Mouse (Mus musculus) CH12.LX (cell line): ENCODE data around the gene Slc7a14. TPM values are rescaled to one million over a fixed set of nuclear protein-coding genes. Genes with fewer than 3 reads are reported as not detected.

Experiments
- DNase-seq: peaks from one replicate; pipeline ENCODE4 v3.0.0-alpha.2; 2013; ENCODE audit errors: extremely low read depth
- H3K27ac ChIP-seq: 2 replicates; pipeline ENCODE4 v1.5.1; 2012; ENCODE audit warnings: low read depth, mild to moderate bottlenecking, control low read depth, moderate library complexity; ENCODE audit not compliant: insufficient read depth
- H3K27me3 ChIP-seq: replicated peaks from 2 replicates; pipeline ENCODE3; 2012; ENCODE audit warnings: inconsistent platforms
- H3K36me3 ChIP-seq, 2 experiments: replicated peaks in 1 of 2; 2 replicates each; pipeline versions ENCODE3 to v1.6.1; 2012; ENCODE audit warnings: inconsistent platforms in 1 of 2, low read length in 1 of 2, mild to moderate bottlenecking in 1 of 2, mixed read lengths in 1 of 2, moderate library complexity in 1 of 2; ENCODE audit not compliant: control insufficient read depth in 1 of 2, insufficient read depth in 1 of 2
- H3K4me1 ChIP-seq, 2 experiments: 2 replicates each; pipeline ENCODE4 v1.6.1; 2012; ENCODE audit warnings: inconsistent platforms in 1 of 2, moderate library complexity in 1 of 2; ENCODE audit not compliant: insufficient read depth in 2 of 2, control insufficient read depth in 1 of 2
- H3K4me2 ChIP-seq: 2 replicates; pipeline ENCODE4 v1.6.1; 2012; ENCODE audit warnings: low read depth, mild to moderate bottlenecking, control low read depth; ENCODE audit not compliant: poor library complexity, insufficient read depth, severe bottlenecking
- H3K4me3 ChIP-seq, 3 experiments: fragments of 150-350 bp in 1 of 3; sonication (generic) in 1 of 3; replicated peaks in 1 of 3; 2 replicates each; pipeline versions ENCODE3 to v1.5.1; 2011 to 2012; ENCODE audit warnings: low read depth in 2 of 3, low read length in 2 of 3, mild to moderate bottlenecking in 2 of 3, moderate library complexity in 2 of 3, control low read depth in 1 of 3, improper control_type of control experiment in 1 of 3, inconsistent platforms in 1 of 3, mixed read lengths in 1 of 3; ENCODE audit not compliant: poor library complexity in 1 of 3
- H3K79me2 ChIP-seq: replicated peaks from 2 replicates; pipeline ENCODE4 v1.6.1; 2012; ENCODE audit warnings: mild to moderate bottlenecking, moderate library complexity; ENCODE audit not compliant: control insufficient read depth, poor library complexity, insufficient read depth, severe bottlenecking; ENCODE audit errors: extremely low read depth
- H3K9ac ChIP-seq: 2 replicates; pipeline ENCODE4 v1.6.1; 2012; ENCODE audit warnings: low read depth, mild to moderate bottlenecking, control low read depth, moderate library complexity; ENCODE audit not compliant: insufficient read depth
- H3K9me3 ChIP-seq: replicated peaks from 2 replicates; pipeline ENCODE3; 2012; ENCODE audit warnings: low read length, inconsistent platforms, mixed read lengths
- CHD1 ChIP-seq: IDR thresholded peaks from 2 replicates; pipeline ENCODE4 v1.6.1; 2012; ENCODE audit warnings: low read depth, low read length, improper control_type of control experiment, inconsistent platforms
- CHD2 ChIP-seq: IDR thresholded peaks from 2 replicates; pipeline ENCODE4 v1.6.1; 2011; ENCODE audit warnings: low read length, improper control_type of control experiment
- CTCF ChIP-seq, 2 experiments: IDR thresholded peaks in 1 of 2; conservative IDR thresholded peaks in 1 of 2; 2 replicates each; pipeline ENCODE4 v1.5.1; 2011 to 2012; ENCODE audit warnings: low read depth in 2 of 2, low read length in 2 of 2, improper control_type of control experiment in 1 of 2, inconsistent platforms in 1 of 2, mild to moderate bottlenecking in 1 of 2, moderate library complexity in 1 of 2
- E2F4 ChIP-seq: IDR thresholded peaks from 2 replicates; pipeline ENCODE4 v1.6.1; 2011; ENCODE audit warnings: low read depth, low read length, improper control_type of control experiment; ENCODE audit not compliant: insufficient replicate concordance
- ELF1 ChIP-seq: IDR thresholded peaks from 2 replicates; pipeline ENCODE4 v1.6.1; 2014; ENCODE audit warnings: low read depth, mild to moderate bottlenecking, inconsistent platforms, low read length, improper control_type of control experiment
- ETS1 ChIP-seq: conservative IDR thresholded peaks from 2 replicates; pipeline ENCODE4 v1.6.1; 2012; ENCODE audit warnings: low read depth, mild to moderate bottlenecking, inconsistent platforms, low read length, improper control_type of control experiment, moderate library complexity
- GABPA ChIP-seq: IDR thresholded peaks from 2 replicates; pipeline ENCODE4 v1.6.1; 2012; ENCODE audit warnings: low read depth, low read length, improper control_type of control experiment, inconsistent platforms; ENCODE audit not compliant: insufficient replicate concordance
- JUND ChIP-seq: conservative IDR thresholded peaks from 2 replicates; pipeline ENCODE4 v1.6.1; 2011; ENCODE audit warnings: low read depth, low read length, improper control_type of control experiment
- KAT2A ChIP-seq: IDR thresholded peaks from 2 replicates; pipeline ENCODE4 v1.6.1; 2012; ENCODE audit warnings: low read length, improper control_type of control experiment, inconsistent platforms; ENCODE audit not compliant: insufficient replicate concordance
- MAFK ChIP-seq: IDR thresholded peaks from 2 replicates; pipeline ENCODE4 v1.6.1; 2011; ENCODE audit warnings: low read length, improper control_type of control experiment; ENCODE audit not compliant: insufficient replicate concordance
- MAX ChIP-seq: IDR thresholded peaks from 2 replicates; pipeline ENCODE4 v1.6.1; 2011; ENCODE audit warnings: low read length, improper control_type of control experiment
- NELFE ChIP-seq: IDR thresholded peaks from 2 replicates; pipeline ENCODE4 v1.6.1; 2011; ENCODE audit warnings: low read depth, low read length, improper control_type of control experiment
- NRF1 ChIP-seq: IDR thresholded peaks from 2 replicates; pipeline ENCODE4 v1.6.1; 2014; ENCODE audit warnings: low read depth, mild to moderate bottlenecking, inconsistent platforms, low read length, improper control_type of control experiment, moderate library complexity
- PAX5 ChIP-seq: IDR thresholded peaks from 2 replicates; pipeline ENCODE4 v1.6.1; 2012; ENCODE audit warnings: low read length, inconsistent platforms, mixed read lengths
- RAD21 ChIP-seq: IDR thresholded peaks from 2 replicates; pipeline ENCODE4 v1.6.1; 2011; ENCODE audit warnings: low read depth, mild to moderate bottlenecking, low read length, improper control_type of control experiment, moderate library complexity
- RCOR1 ChIP-seq: conservative IDR thresholded peaks from 2 replicates; pipeline ENCODE4 v1.6.1; 2012; ENCODE audit warnings: low read depth, mild to moderate bottlenecking, inconsistent platforms, low read length, improper control_type of control experiment
- SIN3A ChIP-seq: IDR thresholded peaks from 2 replicates; pipeline ENCODE4 v1.6.1; 2012; ENCODE audit warnings: low read length, improper control_type of control experiment, inconsistent platforms
- TBP ChIP-seq: conservative IDR thresholded peaks from 2 replicates; pipeline ENCODE4 v1.6.1; 2011; ENCODE audit warnings: low read depth, low read length, improper control_type of control experiment
- TCF12 ChIP-seq: IDR thresholded peaks from 2 replicates; pipeline ENCODE4 v1.6.1; 2014; ENCODE audit warnings: low read depth, mild to moderate bottlenecking, inconsistent platforms, low read length, improper control_type of control experiment
- UBTF ChIP-seq: IDR thresholded peaks from 2 replicates; pipeline ENCODE4 v1.6.1; 2012; ENCODE audit warnings: low read depth, mild to moderate bottlenecking, inconsistent platforms, low read length, improper control_type of control experiment, moderate library complexity
- USF2 ChIP-seq: conservative IDR thresholded peaks from 2 replicates; pipeline ENCODE4 v1.6.1; 2011; ENCODE audit warnings: low read depth, low read length, improper control_type of control experiment
- ZC3H11A ChIP-seq: IDR thresholded peaks from 2 replicates; pipeline ENCODE4 v1.6.1; 2012; ENCODE audit warnings: low read depth, mild to moderate bottlenecking, inconsistent platforms, low read length, improper control_type of control experiment
- ZKSCAN1 ChIP-seq: IDR thresholded peaks from 2 replicates; pipeline ENCODE4 v1.6.1; 2012; ENCODE audit warnings: low read depth, inconsistent platforms, low read length, improper control_type of control experiment, borderline replicate concordance
- ZMIZ1 ChIP-seq: IDR thresholded peaks from 2 replicates; pipeline ENCODE4 v1.6.1; 2012; ENCODE audit warnings: low read depth, mild to moderate bottlenecking, inconsistent platforms, low read length, improper control_type of control experiment
- ZNF384 ChIP-seq: IDR thresholded peaks from 2 replicates; pipeline ENCODE4 v1.6.1; 2012; ENCODE audit warnings: low read depth, low read length, improper control_type of control experiment, inconsistent platforms
- dilution Hi-C: fragments of 300-500 bp; cut with MboI; formaldehyde crosslinking; loops from 2 replicates; pipeline ENCODE4 v1.14.3; 2020; ENCODE audit warnings: low sequenced_read_pairs; ENCODE audit not compliant: extremely low pct_unique_long_range_greater_than_20kb, extremely low pct_ligation_motif_present
- in situ Hi-C: fragments of 300-500 bp; cut with MboI; formaldehyde crosslinking; loops from 3 replicates; pipeline ENCODE4 v1.14.3; 2019; ENCODE audit warnings: low sequenced_read_pairs, low pct_ligation_motif_present, low pct_unique_long_range_greater_than_20kb, mixed read lengths
- polyA plus RNA-seq: library from polyadenylated mRNA; unstranded; fragments of >175 nt; gene quantifications from 2 replicates; pipeline ENCODE4 v1.2.1, GENCODE M21; 2012; ENCODE audit warnings: low read depth; ENCODE audit not compliant: insufficient read length
- total RNA-seq, 2 experiments: library from RNA; depleted of rRNA; stranded (reverse); fragments of 300-350 nt in 1 of 2; fragments of >200 nt in 1 of 2; gene quantifications; 2 replicates each; pipeline ENCODE4 v1.2.3; 2012 to 2014

The Slc7a14 gene
- total and polyA plus RNA-seq, 3 experiments: not detected

DNA sequence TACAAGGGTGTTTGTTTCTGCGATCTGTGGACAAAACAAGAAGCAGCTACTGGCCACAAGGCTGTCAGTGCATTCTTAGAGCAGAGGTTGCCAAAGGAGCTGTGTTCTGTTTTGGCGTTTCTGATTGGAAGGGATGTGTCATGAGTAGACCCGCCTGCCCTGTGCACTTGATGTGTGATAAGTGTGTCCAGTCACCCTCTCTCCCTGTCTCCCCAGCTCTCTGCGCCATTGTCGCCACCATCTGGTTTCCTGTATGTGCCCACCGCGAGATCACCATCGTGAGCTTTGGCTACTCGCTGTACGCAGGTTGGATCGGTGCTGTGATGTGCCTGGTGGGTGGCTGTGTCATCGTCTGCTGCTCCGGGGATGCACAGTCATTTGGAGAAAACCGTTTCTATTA is 147.3 kb downstream of the Slc7a14 start:
- no peak overlapping the region for H3K9ac ChIP-seq
- TF ChIP-seq NELFE (no peak), ZC3H11A (no peak), CHD2 (no peak), MAX (no peak), PAX5 (no peak), TCF12 (no peak), CTCF (conservative IDR thresholded peaks at IDR 0.05 in 1 of 2, IDR thresholded peaks at IDR 0.05 in 1 of 2; ENCODE audit: low read depth in 2 of 2, low read length in 2 of 2) (no peak), JUND (no peak), GABPA (no peak), USF2 (no peak), E2F4 (no peak), RAD21 (no peak), RCOR1 (no peak), ZKSCAN1 (no peak), ZMIZ1 (no peak), ZNF384 (no peak), ETS1 (no peak), MAFK (no peak), UBTF (no peak), KAT2A (no peak)
- no peaks in the 10 kb centered on the region for H3K9me3 ChIP-seq
- H3K4me1 ChIP-seq: peaks cover 0 to 3% of the 10 kb centered on the region in 2 experiments; a peak in 2 of 4 replicates
- H3K36me3 ChIP-seq: no peaks in the 10 kb centered on the region
- H3K27me3 ChIP-seq: no peaks in the 10 kb centered on the region
- H3K4me2 ChIP-seq: no peak overlapping the region
- H3K27ac ChIP-seq: no peak overlapping the region
- dilution Hi-C loops (no loop called here), in situ Hi-C loops (loop anchor here (25.0 kb wide), 1 partner anchor 274 kb away; no protein-coding TSS in a partner anchor)
- no peaks in the 10 kb centered on the region for H3K79me2 ChIP-seq
- H3K4me3 ChIP-seq: no peak overlapping the region
- DNase-seq: no peak

DNA sequence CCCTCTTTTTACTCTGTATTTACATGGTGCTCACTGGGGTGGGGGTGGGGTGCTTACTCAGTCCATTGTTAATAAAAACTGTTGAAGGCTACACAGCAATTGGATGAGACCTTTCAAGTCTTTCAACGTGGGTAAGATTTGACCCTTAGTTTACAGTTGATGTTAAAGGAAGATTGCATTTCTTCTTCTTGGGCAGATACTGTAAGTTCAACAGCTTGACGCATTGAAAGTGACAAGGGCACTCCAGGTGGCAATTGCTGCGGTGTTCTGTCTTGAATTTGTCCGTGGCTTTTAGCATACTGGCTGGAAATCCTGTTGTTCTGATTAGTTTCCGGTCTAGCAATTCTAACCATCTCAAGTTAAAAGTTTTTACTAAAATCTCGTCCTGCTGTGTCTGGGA is 148.8 kb downstream of the Slc7a14 start:
- Histone ChIP-seq H3K9me3 (no peaks in the 10 kb centered on the region), H3K27ac (no peak overlapping the region), H3K4me2 (no peak overlapping the region), H3K36me3 (no peaks in the 10 kb centered on the region), H3K4me3 (no peak overlapping the region), H3K79me2 (no peaks in the 10 kb centered on the region), H3K27me3 (no peaks in the 10 kb centered on the region), H3K4me1 (peaks cover 0 to 3% of the 10 kb centered on the region in 2 experiments; a peak in 2 of 4 replicates), H3K9ac (no peak overlapping the region)
- no peak for DNase-seq
- in situ Hi-C loops (loop anchor here (25.0 kb wide), 1 partner anchor 276 kb away; no protein-coding TSS in a partner anchor), dilution Hi-C loops (no loop called here)
- no peak for TF ChIP-seq KAT2A
- TF ChIP-seq GABPA: no peak
- no peak for TF ChIP-seq ELF1
- no peak for TF ChIP-seq CHD1
- TF ChIP-seq NRF1: no peak
- no peak for TF ChIP-seq CHD2
- no peak for TF ChIP-seq SIN3A
- no peak for TF ChIP-seq JUND
- TF ChIP-seq TBP: no peak
- no peak for TF ChIP-seq MAFK
- no peak for TF ChIP-seq E2F4
- no peak for TF ChIP-seq NELFE
